Mouse (Mus musculus): ENCODE measurements around the gene Slc25a51.
"Not testable (repeated sequence)": the region's sequence is repeated elsewhere in the genome, so short reads cannot be mapped to it uniquely, and the experiment has no call there.

Slc25a51 gene

DNA sequence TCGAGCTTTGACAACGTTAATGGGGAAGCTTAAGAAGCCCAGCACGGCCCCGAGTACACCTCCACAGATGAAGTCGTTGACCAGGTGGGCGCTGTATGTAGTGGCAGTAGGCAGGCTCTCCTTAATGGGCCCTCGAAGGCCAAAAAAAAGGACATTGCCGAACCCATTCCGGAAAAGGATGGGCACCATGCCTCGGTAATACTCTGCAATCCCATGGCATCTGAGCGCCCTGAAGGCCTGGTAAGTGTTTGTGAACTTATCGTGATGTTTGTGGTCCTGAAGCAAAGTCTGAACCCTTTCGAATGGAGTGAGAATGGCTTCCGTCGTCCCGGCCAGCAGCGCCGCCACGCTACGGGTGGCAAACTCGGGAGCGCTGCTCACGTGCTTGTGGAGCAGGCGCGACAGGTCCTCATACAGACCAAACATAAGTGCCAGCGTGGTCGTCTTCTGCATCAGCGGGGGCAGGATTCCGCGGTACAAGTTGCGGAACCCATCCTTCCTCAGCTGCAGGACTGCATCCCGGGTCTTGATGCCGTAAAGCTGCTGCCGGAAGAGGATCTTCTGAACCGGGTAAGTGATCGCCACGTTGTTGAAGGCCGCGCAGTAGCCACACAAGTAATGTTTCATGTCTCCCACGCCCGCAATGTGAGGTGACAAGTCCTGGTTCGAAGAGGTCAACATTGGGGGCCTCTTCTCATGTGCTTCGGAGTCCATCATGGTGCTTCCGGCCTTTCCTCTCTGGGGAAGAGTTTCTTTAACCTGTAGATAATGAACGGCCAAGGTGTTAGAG is 8.9 kb downstream of the Slc25a51 start:
- no peak for DNase-seq (ENCODE audit: low read depth, low spot score)

DNA sequence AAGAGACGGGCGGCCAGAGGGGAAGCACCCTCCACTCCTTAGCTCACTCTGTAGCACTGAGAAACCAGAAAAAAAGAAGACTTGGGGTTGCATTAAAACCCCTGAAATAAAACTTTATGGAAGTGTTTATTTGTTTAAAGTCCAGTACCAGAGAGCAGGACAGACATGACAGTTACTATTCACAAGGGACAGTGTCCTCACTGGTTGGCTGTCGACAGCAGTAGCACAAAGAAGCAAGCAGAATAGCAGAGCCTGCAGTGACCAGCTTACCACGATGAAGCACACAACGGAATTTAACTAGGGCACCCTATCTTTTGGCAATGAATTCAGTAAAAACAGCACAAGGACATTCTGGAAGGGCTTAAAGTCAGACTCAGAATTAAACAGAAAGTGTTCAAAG is 10.3 kb downstream of the Slc25a51 start:
- not testable (repeated sequence) for DNase-seq (ENCODE audit: low read depth, low spot score)

DNA sequence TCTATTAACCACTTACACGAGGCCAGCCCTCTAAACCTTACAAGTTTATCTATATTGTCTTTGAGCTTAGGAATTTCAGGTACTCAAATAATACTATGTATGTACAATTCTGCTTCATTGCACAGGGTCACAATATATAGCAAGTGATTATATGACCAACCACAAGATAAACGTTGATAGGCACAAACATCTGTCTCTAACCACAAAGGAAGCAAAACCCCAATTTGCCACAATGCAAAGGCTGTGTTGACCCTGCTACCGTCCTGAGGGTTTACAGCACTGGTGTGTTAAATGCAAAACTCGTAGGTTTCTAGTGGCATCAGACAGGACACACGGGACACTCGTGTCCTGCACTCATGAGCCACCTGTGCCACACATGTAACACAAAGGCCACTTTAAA is 12.4 kb downstream of the Slc25a51 start:
- not testable (repeated sequence) for DNase-seq (ENCODE audit: low read depth, low spot score)

DNA sequence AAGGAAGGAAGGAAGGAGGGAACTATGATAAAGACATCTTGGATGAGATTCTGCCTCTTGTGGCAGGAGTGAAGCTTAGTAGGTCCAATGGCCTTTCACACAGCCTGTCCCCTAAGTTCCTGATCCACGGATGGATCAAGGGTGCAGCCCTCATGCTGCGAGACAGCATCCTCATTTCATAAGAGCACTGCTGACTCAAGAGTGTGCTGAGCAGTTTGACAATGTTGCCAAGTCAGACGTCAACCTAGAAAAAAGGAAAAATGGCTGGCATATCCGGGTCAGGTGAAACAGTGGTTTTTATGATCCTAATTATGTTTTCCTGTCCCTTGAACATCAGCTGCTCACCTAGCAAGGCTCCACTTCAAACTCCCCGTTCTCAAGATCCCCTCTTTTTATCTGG is 14.9 kb downstream of the Slc25a51 start:
- no peak for DNase-seq (ENCODE audit: low read depth, low spot score)

DNA sequence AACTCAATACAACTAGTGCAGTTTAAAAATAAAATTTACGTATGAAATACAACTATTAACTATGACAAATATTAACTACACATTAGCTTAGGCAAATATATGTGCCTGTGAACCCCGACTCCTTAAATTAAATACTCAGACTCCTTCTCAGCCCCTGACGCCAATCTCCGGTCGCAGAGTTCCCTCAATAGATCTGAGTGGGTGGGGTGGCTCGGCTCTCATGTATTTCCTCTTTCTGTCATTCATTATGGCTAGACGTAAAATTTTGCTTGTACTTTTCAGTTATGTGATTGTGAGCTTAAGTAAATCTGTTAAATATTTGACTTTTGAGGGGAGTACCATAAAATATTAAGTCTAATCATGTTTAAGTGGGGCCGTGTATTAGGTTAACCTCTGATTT is 15.6 kb downstream of the Slc25a51 start:
- no peak for DNase-seq (ENCODE audit: low read depth, low spot score)

DNA sequence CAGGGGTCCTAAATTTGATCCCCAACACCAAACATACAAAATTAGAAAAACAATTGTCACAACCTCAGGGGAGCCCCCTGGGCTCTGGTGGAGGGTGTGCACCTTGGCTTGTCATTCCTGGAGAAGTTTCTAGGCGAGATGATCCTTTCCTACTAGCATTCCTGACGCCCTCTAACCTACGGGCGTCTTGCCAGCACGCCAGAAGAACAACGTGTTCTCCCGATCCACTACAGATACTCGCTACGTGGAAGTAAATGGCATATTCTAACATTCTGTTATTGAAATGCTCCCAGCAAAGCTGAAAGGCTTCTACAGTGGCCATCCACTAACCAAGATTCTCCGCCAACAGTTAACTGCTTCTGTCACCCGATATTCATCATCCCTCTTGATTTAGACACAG is 16.0 kb downstream of the Slc25a51 start:
- DNase-seq (ENCODE audit: low read depth, low spot score), result no peak

DNA sequence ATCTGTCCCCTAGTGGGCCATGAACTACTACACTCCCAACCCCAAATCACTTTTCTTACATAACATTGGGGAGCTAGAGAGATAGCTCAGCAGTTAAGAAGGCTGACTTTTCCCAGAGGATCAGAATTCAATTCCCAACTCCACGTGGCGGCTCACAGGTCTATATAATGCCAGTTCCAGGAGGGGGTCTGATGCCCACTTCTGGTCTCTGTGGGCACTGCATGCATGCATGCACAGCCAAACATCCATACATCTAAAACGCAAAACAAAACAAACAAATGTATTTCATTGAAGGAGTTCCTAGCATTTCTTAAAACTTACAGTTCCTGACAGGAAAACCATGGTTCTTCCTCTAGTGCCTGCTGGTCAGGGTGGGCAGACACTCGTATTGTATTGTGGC is 16.5 kb downstream of the Slc25a51 start:
- no peak for DNase-seq (ENCODE audit: low read depth, low spot score)

DNA sequence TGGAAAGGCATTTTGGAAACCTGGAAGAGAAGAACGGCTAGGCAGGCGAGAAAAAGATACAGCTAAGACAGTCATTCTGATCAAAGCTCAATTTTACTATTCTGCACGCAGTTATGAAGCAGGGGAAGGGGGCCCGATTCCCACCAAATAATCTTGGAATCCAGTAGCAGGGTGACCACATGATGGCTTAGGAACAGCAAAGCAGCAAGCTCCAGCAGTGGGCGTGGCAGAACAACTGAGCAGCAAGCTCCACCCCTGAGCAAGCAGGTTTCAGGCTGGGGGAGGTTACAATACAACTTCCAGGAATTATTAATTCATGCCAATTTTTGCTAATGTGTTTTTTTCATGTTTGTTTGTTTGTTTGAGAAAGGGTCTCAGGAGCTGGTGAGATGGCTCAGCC is 21.3 kb downstream of the Slc25a51 start:
- not testable (repeated sequence) for DNase-seq (ENCODE audit: low read depth, low spot score)

DNA sequence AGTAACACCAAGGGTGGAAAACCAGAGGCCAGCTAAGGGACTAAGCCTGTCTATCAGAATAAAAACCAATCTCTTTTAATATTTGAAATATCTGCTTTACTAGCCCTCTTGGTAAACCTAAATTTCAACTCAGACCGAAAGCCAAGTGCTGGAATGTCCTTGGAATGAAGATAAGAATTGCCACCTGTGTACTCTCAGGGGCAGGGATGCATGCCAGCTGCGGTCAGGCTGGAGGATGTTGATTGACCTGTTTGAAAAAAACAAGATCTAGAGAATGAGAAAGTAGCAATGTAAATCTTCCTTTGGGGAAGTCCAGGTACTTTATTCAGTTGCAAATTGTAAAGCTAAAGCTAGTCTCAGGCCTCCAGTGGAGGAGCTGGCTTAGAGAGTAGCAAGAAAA is 26.4 kb downstream of the Slc25a51 start:
- not testable (repeated sequence) for DNase-seq (ENCODE audit: low read depth, low spot score)

DNA sequence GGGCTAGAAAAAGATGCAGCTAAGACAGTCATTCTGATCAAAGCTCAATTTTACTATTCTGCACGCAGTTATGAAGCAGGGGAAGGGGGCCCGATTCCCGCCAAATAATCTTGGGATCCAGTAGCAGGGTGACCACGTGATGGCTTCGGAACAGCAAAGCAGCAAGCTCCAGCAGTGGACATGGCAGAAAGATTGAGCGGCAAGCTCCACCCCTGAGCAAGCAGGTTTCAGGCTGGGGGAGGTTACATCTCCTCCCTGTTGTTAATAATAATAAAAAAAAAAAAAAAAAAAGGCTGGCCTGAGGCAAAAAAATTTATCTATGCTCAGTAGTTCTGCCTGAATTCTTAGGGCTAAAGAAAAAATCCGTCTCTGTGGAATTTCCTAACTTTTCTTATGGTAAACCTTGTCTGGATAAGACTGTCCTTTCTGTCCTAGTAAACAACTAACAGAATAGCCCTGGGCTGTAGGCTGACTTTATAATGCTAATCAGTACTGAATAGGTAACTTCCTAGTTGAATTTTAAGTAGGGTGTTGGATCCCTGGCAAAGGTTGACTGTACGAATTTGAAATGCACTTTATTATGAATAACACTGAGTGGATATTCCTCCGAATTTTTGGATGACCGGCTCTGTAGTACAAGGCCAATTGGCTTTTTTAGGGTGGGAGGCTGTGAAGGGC is 27.5 kb downstream of the Slc25a51 start:
- not testable (repeated sequence) for DNase-seq (ENCODE audit: low read depth, low spot score)

DNA sequence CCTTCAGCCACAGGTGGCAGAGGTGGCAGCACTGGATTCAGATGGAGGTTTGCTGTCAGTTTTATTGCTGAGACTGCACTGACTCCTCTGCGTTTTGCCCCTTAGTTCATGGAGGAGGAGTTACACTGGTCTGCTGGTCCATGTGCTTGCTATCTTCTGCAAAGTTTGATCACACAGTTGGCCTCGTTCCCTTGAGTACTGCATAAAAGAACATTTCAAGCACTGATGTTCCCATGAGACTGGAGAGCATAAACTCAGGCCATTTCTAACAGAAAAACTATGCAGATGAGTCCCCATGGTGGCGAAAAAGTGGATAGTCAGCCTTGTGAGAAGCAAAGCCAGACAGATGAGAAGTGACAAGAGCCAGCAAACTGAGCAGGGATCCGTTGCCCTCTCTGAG is 32.0 kb downstream of the Slc25a51 start:
- DNase-seq (ENCODE audit: low read depth, low spot score), result no peak

DNA sequence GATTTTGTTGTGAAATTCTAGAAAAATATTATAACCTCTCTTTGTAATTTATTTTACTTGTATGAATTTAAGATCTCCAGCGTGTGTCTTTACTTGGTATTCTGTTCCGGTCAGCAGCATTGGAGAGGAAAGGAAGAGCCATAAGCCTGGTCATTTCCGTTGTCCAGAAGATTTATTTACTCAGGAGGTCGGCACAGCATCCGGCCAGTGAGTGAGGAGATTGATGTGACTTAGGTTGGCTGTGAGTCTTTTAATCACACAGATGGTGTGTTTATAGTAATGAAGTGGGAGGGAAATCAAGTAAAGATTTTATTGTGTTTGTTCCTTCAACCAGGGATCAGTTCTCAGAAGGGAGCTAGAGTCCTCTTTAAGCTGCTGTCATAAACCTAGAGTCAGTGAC is 33.7 kb downstream of the Slc25a51 start:
- DNase-seq (ENCODE audit: low read depth, low spot score), result no peak

DNA sequence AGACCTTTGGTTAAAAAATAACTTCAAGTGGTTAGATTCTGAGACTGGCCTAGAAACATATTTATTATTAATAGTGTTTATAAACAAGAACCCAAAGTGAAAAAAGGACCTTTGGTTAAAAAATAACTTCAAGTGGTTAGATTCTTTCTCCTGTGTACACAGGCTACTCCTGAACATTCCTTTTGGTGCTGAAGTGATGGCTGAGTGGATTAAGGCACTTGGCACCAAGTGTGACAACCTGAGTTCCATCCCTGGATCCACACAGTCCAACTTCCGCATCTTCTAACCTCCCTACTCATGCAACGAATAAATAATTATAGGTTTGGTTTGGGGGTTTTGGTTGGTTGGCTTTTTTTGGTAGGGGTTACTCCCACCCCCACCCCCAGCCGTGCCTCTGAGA is 37.3 kb downstream of the Slc25a51 start:
- DNase-seq (ENCODE audit: low read depth, low spot score), result no peak

DNA sequence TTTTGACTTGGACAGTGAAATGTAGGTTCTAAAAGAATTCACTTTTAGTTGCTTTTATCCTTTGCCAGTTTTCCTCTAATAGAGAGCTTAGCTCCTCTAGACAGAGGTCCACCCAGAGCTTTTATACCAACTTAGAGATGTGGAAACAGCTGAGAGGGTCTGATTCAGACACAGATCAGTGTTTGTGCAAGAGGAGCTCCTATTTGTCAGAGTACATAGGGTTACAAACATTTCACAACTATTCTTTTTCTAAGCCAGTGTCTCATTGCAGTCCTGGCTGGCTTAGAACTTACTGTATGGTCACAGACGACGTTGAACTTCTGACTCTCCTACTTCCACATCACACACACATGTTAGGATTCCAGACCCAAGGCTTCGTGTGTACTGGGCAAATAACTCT is 51.9 kb downstream of the Slc25a51 start:
- DNase-seq (ENCODE audit: low read depth, low spot score), result no peak
